Mouse (Mus musculus) layer of hippocampus, postnatal 36 days (tissue): Measurements from ENCODE around the gene Arg2. TPM values are rescaled to one million over a fixed set of nuclear protein-coding genes. Genes with fewer than 3 reads are reported as not detected.

ENCODE experiments used
- DNase-seq, 2 experiments: peaks; one replicate each; pipeline ENCODE4 v3.0.0; 2022
- total RNA-seq, 2 experiments: library from RNA; stranded (reverse); gene quantifications; 2 replicates each; pipeline ENCODE4 v1.2.3; 2021

Arg2 gene
- total RNA-seq = 1 to 10 TPM; 2.9 to 3.3 TPM

- peak; percentile 60 to 67 for DNase-seq
Measured at GRCm38 (mm10) chr12:79130299-79131177, at the start of gene Arg2. Gene Arg2 (plus strand): TSS chr12:79130777.

DNA sequence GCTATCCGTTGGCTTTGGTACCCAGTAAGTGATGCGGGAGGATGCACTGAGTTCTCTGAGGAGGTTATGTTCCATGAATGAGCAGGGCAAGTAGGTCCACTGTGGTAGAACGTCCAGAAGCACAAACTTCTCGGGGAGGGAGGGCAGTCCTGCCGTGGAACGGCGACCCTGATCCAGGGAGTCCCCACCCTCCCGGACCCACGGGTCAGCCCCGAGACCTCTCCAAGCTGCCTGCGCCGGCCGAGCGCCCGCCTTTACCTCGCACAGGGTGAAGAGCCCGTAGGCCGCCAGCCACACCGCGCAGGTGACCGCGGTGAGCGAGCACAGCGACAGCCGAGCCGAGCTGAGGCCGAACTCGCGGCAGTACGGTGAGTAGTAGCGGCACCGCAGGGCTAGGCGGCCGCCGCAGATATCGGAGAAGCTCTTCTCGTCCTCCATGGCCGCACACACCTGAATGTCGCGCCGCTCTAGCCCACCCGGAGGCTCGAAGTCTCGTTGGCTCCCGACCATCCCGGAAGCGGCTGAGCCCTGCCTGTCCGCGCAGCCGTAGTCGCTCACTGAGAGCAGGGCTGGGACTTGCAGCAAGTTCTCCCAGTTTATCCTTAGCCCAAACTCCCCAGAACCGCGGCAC, 41.3 kb upstream of the Arg2 start, which contains the start of gene Pigh:
Gene Pigh (minus strand): TSS at position 470 of the 631 bp plus-strand sequence.
- DNase-seq = peak; percentile 78 to 80

DNA sequence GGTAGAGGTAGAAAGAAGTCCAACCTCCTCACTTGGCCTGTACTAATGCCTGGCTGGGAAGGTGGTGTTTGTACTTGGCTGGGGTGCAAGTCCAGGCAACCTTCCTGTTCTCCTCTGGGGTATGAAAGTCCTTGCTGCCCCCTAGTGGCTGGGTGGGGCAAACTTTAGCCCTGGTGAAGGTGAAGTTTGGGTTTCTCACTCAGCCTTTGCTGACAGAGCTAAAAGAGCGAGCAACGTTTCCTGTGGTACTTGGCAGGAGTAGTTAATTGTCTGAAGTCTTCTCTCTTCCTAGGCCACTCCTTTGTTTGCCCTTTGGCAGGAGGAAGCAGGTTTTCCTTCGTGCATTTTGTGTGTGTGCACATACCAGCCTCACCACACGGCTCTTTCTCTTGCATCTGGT, 38.0 kb upstream of the Arg2 start:
- peak; percentile 31 to 35 for DNase-seq

GRCm38 (mm10) chr12:79097106-79097752, 33.3 kb upstream of the Arg2 start:
- peak in 1 of 2 experiments; percentile 7 for DNase-seq

GRCm38 (mm10) chr12:79103773-79104172, 26.8 kb upstream of the Arg2 start:
- DNase-seq = no peak

- DNase-seq = no peak
Measured at GRCm38 (mm10) chr12:79104544-79104943, 26.0 kb upstream of the Arg2 start.

GRCm38 (mm10) chr12:79105312-79105711, 25.3 kb upstream of the Arg2 start:
- DNase-seq = no peak

DNA sequence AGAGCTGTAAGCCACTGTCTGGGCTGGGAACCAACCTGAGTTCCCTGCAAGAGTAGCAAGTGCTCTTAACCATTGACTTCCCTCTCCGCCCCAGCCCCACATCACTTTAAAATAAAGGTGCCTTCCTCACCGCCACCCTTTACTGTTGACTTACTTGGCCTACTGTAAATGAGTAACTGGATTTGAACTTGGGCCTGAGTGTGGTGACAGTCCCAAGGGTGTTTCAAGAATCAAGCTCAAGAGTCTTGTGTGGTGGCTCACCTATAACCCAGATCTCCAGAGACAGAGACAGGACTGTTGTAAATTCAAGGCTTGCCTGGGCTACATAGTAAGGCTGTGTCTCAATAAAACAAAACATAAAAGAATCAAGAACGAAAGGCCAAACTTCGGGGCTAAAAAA, 11.6 kb upstream of the Arg2 start:
- DNase-seq = no peak

- no peak for DNase-seq
Measured at GRCm38 (mm10) chr12:79122820-79123219, 7.8 kb upstream of the Arg2 start.

GRCm38 (mm10) chr12:79131178-79131675, 650 bp downstream of the Arg2 start:
- DNase-seq = no peak

DNA sequence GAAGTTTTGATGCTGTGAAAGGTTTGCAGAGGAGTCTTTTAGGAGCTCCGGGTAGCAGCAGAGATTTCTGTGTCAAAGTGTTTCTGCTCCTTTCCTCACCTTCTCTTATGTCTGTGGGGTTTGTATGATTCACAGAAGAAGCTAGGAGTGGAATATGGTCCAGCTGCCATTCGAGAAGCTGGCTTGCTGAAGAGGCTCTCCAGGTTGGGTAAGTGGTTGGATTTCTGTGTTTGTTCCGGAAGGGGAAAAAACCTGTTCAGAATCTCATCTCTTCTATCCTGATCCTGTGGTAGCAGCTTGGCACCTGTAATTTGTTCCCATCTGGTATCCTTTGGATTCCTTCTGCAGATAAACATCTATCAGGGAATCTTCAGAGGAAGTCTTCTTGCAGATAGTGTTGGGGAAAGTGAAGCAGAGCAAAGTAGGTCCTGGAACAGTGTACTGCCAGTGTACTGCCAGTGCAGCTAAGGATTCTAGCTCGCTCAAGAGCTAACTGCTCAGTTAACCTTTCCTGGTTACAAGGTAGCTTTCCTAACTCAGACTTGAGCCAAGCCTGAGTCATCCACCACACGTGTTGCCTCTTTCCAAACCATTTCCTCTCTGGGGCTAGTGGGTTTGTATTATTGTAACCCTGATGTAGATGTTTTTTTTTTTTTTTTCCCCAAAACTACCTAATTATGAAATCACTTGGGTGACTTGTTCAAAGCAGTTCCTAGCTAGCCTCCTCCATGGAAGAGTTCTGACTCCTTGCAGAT, 1.3 kb downstream of the Arg2 start:
- no peak for DNase-seq

- DNase-seq = no peak
Measured at GRCm38 (mm10) chr12:79134676-79135075, 4.1 kb downstream of the Arg2 start.

GRCm38 (mm10) chr12:79135105-79135504, 4.5 kb downstream of the Arg2 start:
- DNase-seq = no peak

- no peak for DNase-seq
Measured at GRCm38 (mm10) chr12:79136949-79137348, 6.4 kb downstream of the Arg2 start.

GRCm38 (mm10) chr12:79138999-79139398, 8.4 kb downstream of the Arg2 start:
- no peak for DNase-seq

GRCm38 (mm10) chr12:79139417-79139816, 8.8 kb downstream of the Arg2 start:
- no peak for DNase-seq

DNA sequence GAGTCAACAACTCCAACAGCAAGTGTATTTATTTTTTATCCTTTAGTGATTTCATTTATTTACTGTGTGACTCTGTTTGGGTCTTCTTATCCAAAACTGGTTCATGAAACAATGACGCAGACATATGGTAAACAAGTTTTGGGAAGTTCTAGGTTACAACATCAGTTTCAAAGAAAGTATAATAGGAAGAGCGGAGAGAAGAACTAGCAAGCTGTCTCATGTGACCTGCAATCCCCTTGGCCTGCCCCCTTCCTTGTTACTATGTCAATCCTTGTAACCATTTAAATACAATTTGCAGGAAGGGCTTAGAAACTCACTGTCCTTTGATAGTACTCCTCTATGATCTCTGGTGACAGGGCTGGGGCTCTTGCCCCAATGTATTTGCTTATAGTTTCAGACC, 10.2 kb downstream of the Arg2 start:
- DNase-seq = no peak

- no peak for DNase-seq
Measured at GRCm38 (mm10) chr12:79141384-79141783, 10.8 kb downstream of the Arg2 start.

DNA sequence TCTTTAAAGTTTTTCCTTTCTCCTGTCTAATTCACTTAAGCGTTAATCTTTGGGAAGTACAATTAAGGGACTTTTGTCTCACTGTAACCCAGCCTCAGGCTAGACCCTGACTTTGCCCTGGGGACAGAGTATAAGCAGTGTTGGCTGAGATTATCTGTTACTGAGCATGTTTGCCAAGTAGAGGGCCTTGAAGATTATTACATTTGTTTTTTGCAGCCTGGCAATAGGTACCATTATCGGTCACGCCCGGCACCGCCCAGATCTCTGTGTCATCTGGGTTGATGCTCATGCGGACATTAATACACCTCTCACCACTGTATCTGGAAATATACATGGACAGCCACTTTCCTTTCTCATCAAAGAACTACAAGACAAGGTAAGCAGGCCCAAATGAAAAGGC, 19.1 kb downstream of the Arg2 start:
- DNase-seq = no peak

- DNase-seq = no peak
Measured at GRCm38 (mm10) chr12:79162876-79163275, 32.3 kb downstream of the Arg2 start.

- DNase-seq = no peak
Measured at GRCm38 (mm10) chr12:79169173-79169572, 38.6 kb downstream of the Arg2 start.

DNA sequence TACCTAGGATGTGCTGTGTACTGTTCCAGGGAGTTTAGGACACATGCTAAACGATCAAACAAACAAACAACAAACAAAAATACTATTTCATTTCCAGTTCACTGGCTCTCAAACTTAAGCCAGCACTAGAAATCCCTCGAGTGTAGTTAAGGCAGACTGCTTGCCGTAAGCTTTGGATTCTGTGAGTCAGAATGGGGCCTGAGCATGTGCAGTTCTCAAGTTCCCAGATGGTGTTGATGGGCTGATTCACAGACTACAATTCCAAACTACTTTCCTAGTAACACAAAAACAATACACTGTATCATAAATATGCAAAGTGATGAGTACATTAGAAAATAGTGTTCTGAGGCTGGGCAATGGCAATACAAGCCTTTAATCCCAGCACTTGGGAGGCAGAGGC, 39.8 kb downstream of the Arg2 start:
- DNase-seq = peak; percentile 35 to 43
